Mouse (Mus musculus): ENCODE results near the gene Rcc1l.

DNA sequence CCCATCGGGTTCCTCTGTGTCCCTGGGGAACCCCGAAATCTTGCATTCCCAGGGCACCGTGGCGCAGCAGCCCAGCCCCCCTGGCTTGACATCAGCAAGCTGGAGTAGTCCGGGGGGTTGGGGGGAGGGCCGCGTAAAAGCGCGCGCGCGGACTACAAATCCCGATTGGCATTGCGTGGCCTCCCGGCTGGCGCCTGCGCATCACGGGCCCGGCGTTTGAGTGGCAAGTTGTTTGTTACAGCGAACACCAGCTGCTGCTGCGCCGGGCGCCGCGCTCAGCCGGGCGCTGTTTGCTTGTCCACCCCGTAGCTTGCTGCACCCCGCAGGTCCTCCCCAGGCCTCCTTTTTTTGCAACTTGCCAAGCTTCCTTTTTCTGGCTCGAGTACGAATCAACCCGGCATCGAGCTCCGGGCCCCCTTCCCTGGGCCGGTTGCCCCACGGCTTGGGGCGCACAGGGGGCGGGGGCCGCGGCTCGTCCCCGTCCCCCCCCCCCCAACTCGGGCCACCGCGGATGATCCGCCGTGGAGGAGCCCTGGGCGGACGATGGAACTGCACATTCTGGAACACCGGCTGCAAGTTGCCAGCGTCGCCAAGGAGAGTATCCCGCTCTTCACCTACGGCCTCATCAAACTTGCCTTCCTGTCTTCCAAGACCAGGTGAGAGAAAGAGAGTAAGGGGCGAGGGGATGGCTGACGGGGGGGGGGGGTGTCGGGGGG, 76.9 kb downstream of the Rcc1l start, which contains the start of gene Castor2:
- TF ChIP-seq CTCF (conservative IDR thresholded peaks at IDR 0.05; ENCODE audit: low read length) (no peak), NANOG (IDR thresholded peaks at IDR 0.05; ENCODE audit: borderline replicate concordance, low read length) (no peak)

All from E14TG2a.4 (cell line).